Mouse (Mus musculus) stomach, adult 2 months (tissue): ENCODE measurements around the gene Fbxw14. TPM values are rescaled to one million over a fixed set of nuclear protein-coding genes. Genes with fewer than 3 reads are reported as not detected.

Experiments used
- polyA plus RNA-seq: library from polyadenylated mRNA; depleted of rRNA; stranded (reverse); fragments of >200 nt; gene quantifications from 2 replicates; pipeline ENCODE4 v1.2.3, GENCODE M21; 2012; rRNA removed

Gene Fbxw14
- not detected in 2 replicates for polyA plus RNA-seq

GRCm38 (mm10) chr9:109287576-109287975 lies at the start of gene Fbxw14:
Gene Fbxw14, minus strand, starts transcription at chr9:109287676.

GRCm38 (mm10) chr9:109234654-109235053 lies 52.8 kb downstream of the Fbxw14 start, which contains the start of gene Fbxw20:
Gene Fbxw20, minus strand, starts transcription at chr9:109234754.

Other genes with a start within 250 kb of the Fbxw14 start
- gene Shisa5, start 249.1 kb downstream of the Fbxw14 start, polyA plus RNA-seq: 371 and 418 TPM in 2 replicates
- gene Trex1, start 227.9 kb downstream of the Fbxw14 start, polyA plus RNA-seq: 42.3 and 70.1 TPM in 2 replicates
- gene Atrip, start 213.6 kb downstream of the Fbxw14 start, polyA plus RNA-seq: 5.3 and 8.5 TPM in 2 replicates
- gene Ccdc51, start 205.2 kb downstream of the Fbxw14 start, polyA plus RNA-seq: 2.9 and 3.4 TPM in 2 replicates
- gene Tma7, start 205.1 kb downstream of the Fbxw14 start, polyA plus RNA-seq: 2.6 and 3.2 TPM in 2 replicates
- 6.5 and 9.5 TPM in 2 replicates for gene Plxnb1, start 192.3 kb downstream of the Fbxw14 start, polyA plus RNA-seq
- gene Fbxw21, start 125.6 kb downstream of the Fbxw14 start, polyA plus RNA-seq: not detected in 2 replicates
- not detected in 2 replicates for gene Fbxw13, start 91.7 kb downstream of the Fbxw14 start, polyA plus RNA-seq
- not detected in 2 replicates for gene Fbxw20, start 52.9 kb downstream of the Fbxw14 start, polyA plus RNA-seq
- gene Fbxw28, start 52.0 kb upstream of the Fbxw14 start, polyA plus RNA-seq: not detected in 2 replicates
- not detected in 2 replicates for gene Fbxw22, start 116.6 kb upstream of the Fbxw14 start, polyA plus RNA-seq
- gene Fbxw16, start 161.5 kb upstream of the Fbxw14 start, polyA plus RNA-seq: not detected in 2 replicates
- gene Fbxw19, start 208.2 kb upstream of the Fbxw14 start, polyA plus RNA-seq: not detected in 2 replicates